Mouse (Mus musculus): Measurements from ENCODE around the gene Adamtsl4.
"Not testable (repeated sequence)": the region's sequence is repeated elsewhere in the genome, so short reads cannot be mapped to it uniquely, and the experiment has no call there.

Adamtsl4 gene

DNA sequence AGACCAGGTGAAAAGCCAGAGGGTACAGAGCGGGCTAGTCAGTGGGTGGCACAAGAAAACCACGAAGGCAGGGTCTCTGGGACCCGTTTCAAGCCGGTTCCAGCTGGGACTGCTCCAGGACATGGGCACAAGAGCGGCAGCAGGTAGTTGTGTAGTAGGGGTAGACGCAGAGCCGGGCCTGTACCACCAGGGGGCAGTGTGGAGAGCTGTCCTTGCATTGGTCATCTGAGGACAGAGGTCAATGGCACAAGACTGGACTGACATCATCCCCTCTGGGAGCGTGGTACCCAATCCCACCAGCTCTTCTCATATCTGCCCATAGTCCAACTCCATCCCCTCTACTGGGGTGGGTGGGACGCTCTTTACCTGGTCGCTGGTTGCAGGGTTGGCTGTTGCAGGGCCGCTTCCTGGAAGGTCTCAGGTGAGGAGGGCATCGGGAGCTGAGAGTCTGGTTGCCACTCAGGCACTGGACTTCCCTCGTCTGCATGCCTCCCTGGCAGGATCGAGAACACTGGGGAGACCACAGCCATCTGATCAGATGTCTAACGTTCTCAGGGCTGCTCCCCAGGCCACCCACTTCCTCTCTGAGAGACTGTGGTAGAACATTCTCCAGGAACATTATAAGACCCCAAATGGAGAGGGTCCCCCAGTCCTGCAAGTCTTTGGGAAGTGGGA lies 10.8 kb downstream of the Adamtsl4 start:
- peak in 1 of 2 experiments; percentile 85 for DNase-seq (ENCODE audit: low spot score in 2 of 2)

GRCm38 (mm10) chr3:95675301-95676092 lies 12.2 kb downstream of the Adamtsl4 start:
- DNase-seq (ENCODE audit: low spot score in 2 of 2), result peak; percentile 91 to 93

GRCm38 (mm10) chr3:95674812-95675211 lies 12.9 kb downstream of the Adamtsl4 start:
- DNase-seq (ENCODE audit: low spot score in 2 of 2), result peak in 1 of 2 experiments; percentile 64

GRCm38 (mm10) chr3:95674236-95674635 lies 13.5 kb downstream of the Adamtsl4 start:
- DNase-seq (ENCODE audit: low spot score in 2 of 2), result peak; percentile 91 to 93

- DNase-seq (ENCODE audit: low spot score in 2 of 2), result peak in 1 of 2 experiments; percentile 53
Measured at GRCm38 (mm10) chr3:95673707-95674211, 14.0 kb downstream of the Adamtsl4 start.

- DNase-seq (ENCODE audit: low spot score in 2 of 2), result peak in 1 of 2 experiments; percentile 67
Measured at GRCm38 (mm10) chr3:95672861-95673706, 14.6 kb downstream of the Adamtsl4 start.

DNA sequence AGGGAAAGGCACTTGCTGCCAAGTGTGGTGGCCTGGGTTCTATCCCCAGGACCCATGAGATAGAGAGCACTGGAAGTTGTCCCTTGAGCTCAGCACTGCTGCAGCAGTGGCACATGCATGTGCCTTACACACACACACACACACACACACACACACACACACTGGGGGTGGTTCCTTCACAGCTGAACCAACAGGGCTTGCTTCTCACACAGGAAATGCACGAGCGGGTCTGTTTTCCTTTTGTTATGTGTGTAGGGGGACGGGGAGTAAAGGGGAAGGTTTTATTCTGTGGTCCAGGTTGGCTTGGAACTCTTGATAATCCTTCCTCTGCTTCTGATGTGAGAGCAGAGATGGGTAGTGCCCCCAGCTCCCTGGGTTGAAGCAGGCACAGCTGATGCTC lies 15.3 kb downstream of the Adamtsl4 start:
- DNase-seq (ENCODE audit: low spot score in 2 of 2), result no peak

- DNase-seq (ENCODE audit: low spot score in 2 of 2), result no peak
Measured at GRCm38 (mm10) chr3:95671201-95671600, 16.5 kb downstream of the Adamtsl4 start.

- DNase-seq (ENCODE audit: low spot score in 2 of 2), result not testable (repeated sequence)
Measured at GRCm38 (mm10) chr3:95670419-95670818, 17.3 kb downstream of the Adamtsl4 start.

GRCm38 (mm10) chr3:95669309-95669665 lies 18.4 kb downstream of the Adamtsl4 start:
- DNase-seq (ENCODE audit: low spot score in 2 of 2), result no peak

DNA sequence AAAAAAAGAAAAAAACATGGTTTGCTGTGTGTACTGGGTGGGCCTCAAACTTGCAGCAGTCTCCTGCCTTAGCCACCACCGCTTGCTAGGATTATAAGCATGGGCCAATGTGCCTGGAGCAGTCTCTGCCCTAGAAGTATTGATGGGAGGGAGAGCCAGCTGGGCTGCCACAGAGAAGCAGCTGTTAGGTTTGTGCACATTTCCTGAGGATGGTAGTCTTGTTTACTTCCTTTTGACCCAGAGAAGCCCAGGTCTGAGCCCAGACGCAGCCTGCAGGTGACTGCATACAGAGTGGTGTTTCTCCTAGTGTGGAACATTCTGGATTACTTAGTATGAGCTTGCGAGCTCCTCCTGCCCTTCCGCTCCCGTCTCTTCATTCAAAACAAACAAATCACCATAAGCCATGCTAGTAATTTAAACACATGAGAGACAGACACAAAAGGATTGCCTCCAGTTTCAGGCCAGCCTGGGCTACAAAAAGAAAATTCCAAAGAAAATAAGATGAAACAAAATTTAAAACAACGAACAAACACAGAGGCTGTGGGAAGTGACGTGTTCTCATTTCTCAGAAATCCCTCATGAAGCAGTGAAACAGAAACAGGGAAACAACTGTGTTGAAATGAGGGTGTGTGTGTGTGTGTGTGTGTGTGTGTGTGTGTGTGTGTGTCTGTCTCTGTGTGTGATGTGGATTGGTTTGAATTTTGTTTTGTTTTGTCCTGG lies 19.0 kb downstream of the Adamtsl4 start:
- DNase-seq (ENCODE audit: low spot score in 2 of 2), result no peak

GRCm38 (mm10) chr3:95668026-95668425 lies 19.7 kb downstream of the Adamtsl4 start:
- peak; percentile 79 to 80 for DNase-seq (ENCODE audit: low spot score in 2 of 2)

- no peak for DNase-seq (ENCODE audit: low spot score in 2 of 2)
Measured at GRCm38 (mm10) chr3:95667521-95667920, 20.2 kb downstream of the Adamtsl4 start.

GRCm38 (mm10) chr3:95666124-95666844 lies 21.4 kb downstream of the Adamtsl4 start:
- peak in 1 of 2 experiments; percentile 83 for DNase-seq (ENCODE audit: low spot score in 2 of 2)

DNA sequence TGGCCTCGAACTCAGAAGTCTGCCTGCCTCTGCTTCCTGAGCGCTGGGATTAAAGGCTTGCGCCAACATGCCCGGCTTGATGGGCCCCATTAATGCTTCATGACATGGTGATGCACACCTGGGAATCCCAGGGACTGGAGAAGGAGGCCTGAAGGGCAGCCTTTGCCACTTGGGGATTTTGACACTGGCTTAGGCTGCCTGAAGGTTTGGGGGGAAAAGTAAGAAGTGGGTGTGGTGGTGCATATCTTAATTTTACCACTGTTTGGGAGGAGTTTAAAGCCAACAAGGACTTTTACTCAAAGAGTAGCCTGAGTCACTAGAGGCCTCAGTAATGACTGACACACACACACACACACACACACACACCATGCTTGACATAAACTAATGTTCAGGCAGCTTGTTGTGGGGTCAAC lies 22.8 kb downstream of the Adamtsl4 start:
- DNase-seq (ENCODE audit: low spot score in 2 of 2), result no peak

DNA sequence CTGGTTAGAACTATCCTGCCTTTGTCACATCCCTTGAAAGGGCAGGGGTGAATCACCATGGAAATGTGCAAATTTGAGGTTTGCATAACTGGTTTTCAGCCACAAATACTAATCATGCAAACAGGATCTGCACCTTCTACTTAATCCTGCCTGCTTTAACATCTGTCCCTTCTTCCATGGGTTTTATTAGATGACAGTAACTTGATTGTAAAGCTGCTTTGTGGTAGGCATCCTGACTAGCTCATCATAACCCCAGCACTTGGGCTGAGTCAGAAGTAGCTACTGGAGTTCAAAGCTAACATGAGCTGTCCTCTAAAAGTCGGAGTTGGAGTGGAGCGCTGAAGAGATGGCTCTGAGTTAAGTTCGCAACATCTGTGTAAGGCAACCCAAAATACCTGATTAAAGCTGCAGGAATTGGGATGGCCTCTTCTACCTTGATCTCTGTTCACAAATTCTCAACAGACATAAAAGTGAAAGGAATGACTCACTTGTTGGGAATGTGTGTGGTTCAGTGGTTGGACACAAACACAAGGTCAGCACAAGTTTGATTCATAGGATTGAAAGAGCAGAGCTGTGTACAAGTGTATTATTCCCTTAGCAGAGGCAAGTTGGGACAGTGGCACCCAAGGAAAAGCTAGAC lies 23.6 kb downstream of the Adamtsl4 start:
- DNase-seq (ENCODE audit: low spot score in 2 of 2), result no peak

DNA sequence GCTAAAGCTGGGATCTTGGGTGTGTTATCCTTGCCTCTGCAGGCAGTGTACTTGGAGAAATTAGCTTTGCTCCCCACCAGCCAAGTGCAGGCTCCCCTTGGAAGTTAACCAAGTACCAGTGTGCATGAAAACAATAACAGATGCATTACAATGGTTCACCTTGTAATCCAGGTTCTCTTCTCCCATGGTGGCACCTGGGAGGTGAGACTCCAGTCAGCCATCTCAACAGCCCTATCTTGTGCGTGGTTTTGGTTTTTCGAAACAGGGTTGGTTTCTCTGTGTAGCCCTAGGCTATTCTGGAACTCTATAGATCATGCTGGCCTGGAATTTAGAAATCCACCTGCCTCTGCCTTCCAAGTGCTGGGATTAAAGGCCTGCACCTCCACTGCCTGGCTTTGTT lies 24.2 kb downstream of the Adamtsl4 start:
- DNase-seq (ENCODE audit: low spot score in 2 of 2), result no peak

DNA sequence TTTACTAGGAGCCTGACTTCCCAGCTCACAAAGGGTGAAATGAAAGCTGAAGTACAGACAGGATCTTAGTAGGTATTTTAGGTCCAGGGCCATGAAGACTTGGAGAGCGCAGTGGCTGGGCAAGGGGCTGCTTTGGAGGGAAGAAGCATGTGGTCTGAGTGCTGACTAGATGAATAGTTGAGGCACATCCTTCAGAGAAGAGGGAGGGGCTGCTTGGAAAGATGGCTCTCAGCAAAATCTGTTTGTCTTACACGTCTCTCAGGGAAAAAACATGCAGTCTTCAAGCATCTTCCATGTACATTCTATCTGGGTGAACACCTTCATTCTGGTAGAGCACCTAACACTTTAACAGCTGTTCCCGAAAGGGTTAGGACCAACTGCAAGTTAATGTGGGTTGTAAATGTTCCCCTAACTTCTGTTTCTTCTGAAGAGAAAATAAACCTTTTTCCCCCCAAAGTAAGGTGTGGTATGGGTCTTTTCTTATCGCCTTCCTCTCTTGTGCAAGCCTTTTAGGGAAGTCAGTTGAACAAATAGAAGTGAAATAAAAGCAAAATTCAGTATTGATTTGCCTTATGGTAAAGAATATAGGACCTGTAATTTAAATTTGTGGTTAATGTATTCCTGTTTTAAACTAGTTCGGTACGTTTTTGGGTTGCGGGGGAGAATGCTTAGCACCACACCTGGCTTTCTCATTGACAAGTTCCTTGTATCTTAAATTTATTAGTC lies 24.8 kb downstream of the Adamtsl4 start:
- no peak for DNase-seq (ENCODE audit: low spot score in 2 of 2)

DNA sequence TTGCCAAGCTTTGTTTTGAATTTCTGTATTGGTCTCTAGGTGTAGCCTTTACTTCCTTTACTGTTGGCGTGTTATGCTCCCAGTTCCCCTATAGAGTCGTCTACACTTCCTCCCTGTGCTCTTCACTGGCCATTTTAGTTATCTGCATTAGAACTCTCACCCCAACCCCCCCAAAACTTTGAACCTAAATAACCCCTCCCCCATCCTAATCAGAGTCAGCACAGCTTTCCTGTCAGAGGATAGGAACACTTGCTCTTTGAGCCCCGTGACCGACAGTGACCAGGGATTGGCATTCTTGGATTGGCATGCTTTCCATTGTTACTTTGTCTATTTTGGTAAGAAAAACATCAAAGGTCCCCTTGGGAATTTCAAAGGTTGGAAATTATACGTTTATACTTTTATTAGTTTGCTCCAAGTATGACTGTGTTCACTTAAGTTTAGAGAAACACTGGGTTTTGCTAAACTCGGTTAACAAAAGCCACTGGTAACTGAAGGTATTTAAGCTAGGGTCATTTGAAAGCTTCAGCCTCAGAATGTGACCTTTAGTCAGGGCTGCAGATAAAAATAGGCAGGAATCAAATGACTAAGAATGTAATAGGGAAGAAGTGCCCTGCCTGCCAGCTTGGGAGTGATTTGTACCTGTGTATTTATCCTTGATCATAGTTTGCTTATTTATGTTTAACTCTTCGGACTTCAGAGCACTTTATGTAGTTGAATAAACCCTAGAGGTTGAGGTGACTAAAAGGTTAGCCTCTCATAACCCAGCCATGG lies 25.6 kb downstream of the Adamtsl4 start:
- DNase-seq (ENCODE audit: low spot score in 2 of 2), result peak in 1 of 2 experiments; percentile 68
